Mouse (Mus musculus): ENCODE measurements around the gene Gm20481.
"Not testable (repeated sequence)": the region's sequence is repeated elsewhere in the genome, so short reads cannot be mapped to it uniquely, and the experiment has no call there.

Gm20481 gene

GRCm38 (mm10) chr17:34951636-34952377, 17.9 kb upstream of the Gm20481 start:
- no peak for DNase-seq (ENCODE audit: low spot score in 2 of 2)

- peak; percentile 80 to 82 for DNase-seq (ENCODE audit: low spot score in 2 of 2)
Observed at GRCm38 (mm10) chr17:34952378-34953040, 17.2 kb upstream of the Gm20481 start.

GRCm38 (mm10) chr17:34953258-34953657, 16.5 kb upstream of the Gm20481 start:
- DNase-seq (ENCODE audit: low spot score in 2 of 2) = no peak

GRCm38 (mm10) chr17:34953904-34954303, 15.8 kb upstream of the Gm20481 start:
- no peak for DNase-seq (ENCODE audit: low spot score in 2 of 2)

- no peak for DNase-seq (ENCODE audit: low spot score in 2 of 2)
Observed at GRCm38 (mm10) chr17:34954831-34955230, 14.9 kb upstream of the Gm20481 start.

- DNase-seq (ENCODE audit: low spot score in 2 of 2) = no peak
Observed at GRCm38 (mm10) chr17:34955884-34956283, 13.8 kb upstream of the Gm20481 start.

GRCm38 (mm10) chr17:34956340-34956739, 13.4 kb upstream of the Gm20481 start:
- no peak for DNase-seq (ENCODE audit: low spot score in 2 of 2)

GRCm38 (mm10) chr17:34957291-34957690, 12.4 kb upstream of the Gm20481 start:
- DNase-seq (ENCODE audit: low spot score in 2 of 2) = not testable (repeated sequence)

GRCm38 (mm10) chr17:34957966-34958365, 11.7 kb upstream of the Gm20481 start:
- not testable (repeated sequence) for DNase-seq (ENCODE audit: low spot score in 2 of 2)

GRCm38 (mm10) chr17:34958734-34959129, 11.0 kb upstream of the Gm20481 start:
- DNase-seq (ENCODE audit: low spot score in 2 of 2) = not testable (repeated sequence)

GRCm38 (mm10) chr17:34959130-34959778, 10.5 kb upstream of the Gm20481 start, which contains the start of gene Hspa1b:
Hspa1b (minus strand) TSS chr17:34959238.
- DNase-seq (ENCODE audit: low spot score in 2 of 2) = peak; percentile 57 to 62

- no peak for DNase-seq (ENCODE audit: low spot score in 2 of 2)
Observed at GRCm38 (mm10) chr17:34959881-34960515, 9.7 kb upstream of the Gm20481 start.

GRCm38 (mm10) chr17:34960702-34961493, 8.8 kb upstream of the Gm20481 start:
- no peak for DNase-seq (ENCODE audit: low spot score in 2 of 2)

- DNase-seq (ENCODE audit: low spot score in 2 of 2) = no peak
Observed at GRCm38 (mm10) chr17:34962125-34962524, 7.6 kb upstream of the Gm20481 start.

- DNase-seq (ENCODE audit: low spot score in 2 of 2) = no peak
Observed at GRCm38 (mm10) chr17:34962841-34963240, 6.9 kb upstream of the Gm20481 start.

- DNase-seq (ENCODE audit: low spot score in 2 of 2) = no peak
Observed at GRCm38 (mm10) chr17:34964640-34965049, 5.1 kb upstream of the Gm20481 start.

GRCm38 (mm10) chr17:34965627-34966026, 4.1 kb upstream of the Gm20481 start:
- no peak for DNase-seq (ENCODE audit: low spot score in 2 of 2)

- not testable (repeated sequence) for DNase-seq (ENCODE audit: low spot score in 2 of 2)
Observed at GRCm38 (mm10) chr17:34970850-34971249, 1.1 kb downstream of the Gm20481 start.

GRCm38 (mm10) chr17:34971694-34972068, 2.0 kb downstream of the Gm20481 start:
- DNase-seq (ENCODE audit: low spot score in 2 of 2) = not testable (repeated sequence)

GRCm38 (mm10) chr17:34972069-34972749, 2.5 kb downstream of the Gm20481 start, which contains the start of the genes Hspa1a and Hspa1l:
Hspa1a (minus strand) TSS chr17:34972156.
Hspa1l (plus strand) TSS chr17:34972703.
- DNase-seq (ENCODE audit: low spot score in 2 of 2) = peak; percentile 80 to 83

Data from natural killer cell, adult 2 months (primary cell).